Mouse (Mus musculus) cerebellum, adult 2 months (tissue): Measurements from ENCODE around the gene Ifi27l2a.

Source experiments
- CTCF ChIP-seq: fragments of 200-500 bp; IDR thresholded peaks from 2 replicates; pipeline ENCODE4 v1.5.1; 2011; ENCODE audit warnings: low read depth, mild to moderate bottlenecking, control low read depth, low read length, moderate library complexity, borderline replicate concordance; ENCODE audit not compliant: insufficient read depth
- POLR2A ChIP-seq: fragments of 200-500 bp; IDR thresholded peaks from 2 replicates; pipeline ENCODE4 v1.6.1; 2011; ENCODE audit warnings: low read length, control low read depth, borderline replicate concordance; ENCODE audit not compliant: insufficient read depth

- TF ChIP-seq CTCF (no peak), POLR2A (no peak)
These were observed 43.8 kb upstream of the Ifi27l2a start for GRCm38 (mm10) chr12:103487276-103487675.
